Mouse (Mus musculus): ENCODE measurements around the gene Gm49368.
"Not testable (repeated sequence)": the region's sequence is repeated elsewhere in the genome, so short reads cannot be mapped to it uniquely, and the experiment has no call there.

The Gm49368 gene

GRCm38 (mm10) chr7:128132148-128132547, 69.7 kb downstream of the Gm49368 start:
- DNase-seq = no peak

GRCm38 (mm10) chr7:128133596-128133995, 71.1 kb downstream of the Gm49368 start:
- no peak for DNase-seq

GRCm38 (mm10) chr7:128136927-128137326, 74.4 kb downstream of the Gm49368 start:
- DNase-seq = no peak

- no peak for DNase-seq
These were observed 77.1 kb downstream of the Gm49368 start for GRCm38 (mm10) chr7:128139611-128140010.

GRCm38 (mm10) chr7:128150970-128151369, 88.5 kb downstream of the Gm49368 start:
- no peak for DNase-seq

- no peak for DNase-seq
These were observed 91.6 kb downstream of the Gm49368 start, which contains the start of gene Itgad for GRCm38 (mm10) chr7:128154076-128154475. TSS of gene Itgad (plus strand) at chr7:128154376.

- DNase-seq = no peak
These were observed 92.4 kb downstream of the Gm49368 start for GRCm38 (mm10) chr7:128154924-128155323.

- DNase-seq = not testable (repeated sequence)
These were observed 96.3 kb downstream of the Gm49368 start for GRCm38 (mm10) chr7:128158688-128159354.

GRCm38 (mm10) chr7:128164001-128164400, 101.5 kb downstream of the Gm49368 start:
- DNase-seq = no peak

- DNase-seq = no peak
These were observed 103.9 kb downstream of the Gm49368 start for GRCm38 (mm10) chr7:128166391-128166790.

- no peak for DNase-seq
These were observed 107.5 kb downstream of the Gm49368 start for GRCm38 (mm10) chr7:128169996-128170395.

Data from liver (tissue).